Mouse (Mus musculus) heart, postnatal 0 days (tissue): ENCODE data around the gene Acot7.

ENCODE experiments used
- CTCF ChIP-seq: IDR thresholded peaks from 2 replicates; pipeline ENCODE4 v1.5.1; 2016; ENCODE audit warnings: antibody characterized with exemption, control low read depth, low read depth
- EP300 ChIP-seq: IDR thresholded peaks from 2 replicates; pipeline ENCODE4 v1.6.1; 2016; ENCODE audit warnings: antibody characterized with exemption, low read depth

GRCm38 (mm10) chr4:152291562-152291961 is 113.6 kb downstream of the Acot7 start, which contains the start of gene Hes3:
- TF ChIP-seq CTCF (no peak), EP300 (no peak)
